Mouse (Mus musculus) forebrain, embryonic 13.5 days (tissue): ENCODE measurements at regions not wholly inside any gene's neighbourhood (a gene's known extent, or its start where the extent isn't known, plus 50 kb on each side); places are given as distances from the start of the nearest gene placed in this dataset.
A peak's percentile ranks its signal among the peaks of the same experiment; 100 is the strongest.

Source experiments
- ATAC-seq: fragments of 200-750 bp; cut with Nextera tagmentation; 2 replicates; pipeline ENCODE4 v1.8.0; 2017
- H3K27ac ChIP-seq: fragments of 300-500 bp; sonication (generic); 2 replicates; pipeline ENCODE4 v1.5.1; 2015; ENCODE audit warnings: inconsistent platforms, mild to moderate bottlenecking, moderate library complexity
- H3K27me3 ChIP-seq: fragments of 300-500 bp; sonication (generic); 2 replicates; pipeline ENCODE4 v1.6.1; 2015; ENCODE audit warnings: mild to moderate bottlenecking, inconsistent platforms
- H3K36me3 ChIP-seq: fragments of 300-500 bp; sonication (generic); 2 replicates; pipeline ENCODE4 v1.6.1; 2015; ENCODE audit warnings: mild to moderate bottlenecking, inconsistent platforms; ENCODE audit not compliant: poor library complexity, severe bottlenecking
- H3K4me1 ChIP-seq: fragments of 300-500 bp; sonication (generic); 2 replicates; pipeline ENCODE4 v1.6.1; 2015; ENCODE audit warnings: inconsistent platforms
- H3K4me2 ChIP-seq: fragments of 300-500 bp; sonication (generic); 2 replicates; pipeline ENCODE4 v1.6.1; 2015; ENCODE audit warnings: inconsistent platforms, mild to moderate bottlenecking, moderate library complexity
- H3K4me3 ChIP-seq: fragments of 300-500 bp; sonication (generic); 2 replicates; pipeline ENCODE4 v1.5.1; 2015; ENCODE audit warnings: mild to moderate bottlenecking, inconsistent platforms
- H3K9ac ChIP-seq: fragments of 300-500 bp; sonication (generic); 2 replicates; pipeline ENCODE4 v1.6.1; 2015; ENCODE audit warnings: mild to moderate bottlenecking, inconsistent platforms
- H3K9me3 ChIP-seq: fragments of 300-500 bp; sonication (generic); replicated peaks from 2 replicates; pipeline ENCODE4 v1.6.1; 2016; ENCODE audit warnings: inconsistent platforms
- WGBS: fragments of 180-500 bp; shearing (Covaris S2); methylation state at CpG from one replicate; pipeline ENCODE4 v1.1.7; 2015; 5-methylcytosine and 5-hydroxymethylcytosine counted together

GRCm38 (mm10) chr7:115210012-115210411 lies 466.5 kb downstream of the Insc start:
- H3K4me3 ChIP-seq, result no peak overlapping the region
- H3K9me3 ChIP-seq, result no peaks in the 10 kb centered on the region
- H3K36me3 ChIP-seq, result no peaks in the 10 kb centered on the region
- no peak overlapping the region for H3K4me2 ChIP-seq
- H3K27ac ChIP-seq, result no peak overlapping the region
- H3K27me3 ChIP-seq, result peaks cover 19% of the 10 kb centered on the region; the same call in 1 of the 2 replicates
- no peak for ATAC-seq
- no peaks in the 10 kb centered on the region for H3K4me1 ChIP-seq
- WGBS, result 92% methylated on average over 2 of the region's 2 CpGs
- H3K9ac ChIP-seq, result no peak overlapping the region

- H3K9ac ChIP-seq, result no peak overlapping the region; the same call in 1 of the 2 replicates
- H3K27ac ChIP-seq, result no peak overlapping the region
- peak; percentile 88 for ATAC-seq
- H3K4me1 ChIP-seq, result peaks cover 28% of the 10 kb centered on the region
- peak overlapping the region; percentile 27 for H3K4me3 ChIP-seq
- no peaks in the 10 kb centered on the region for H3K9me3 ChIP-seq
- peaks cover 23% of the 10 kb centered on the region for H3K27me3 ChIP-seq
- 1% methylated on average over 13 of the region's 13 CpGs for WGBS
- H3K36me3 ChIP-seq, result no peaks in the 10 kb centered on the region
- H3K4me2 ChIP-seq, result peak overlapping the region; percentile 64
These were observed 473.3 kb downstream of the Insc start for GRCm38 (mm10) chr7:115216838-115217237.

GRCm38 (mm10) chr7:115217255-115217654 lies 473.8 kb downstream of the Insc start:
- peaks cover 27% of the 10 kb centered on the region for H3K27me3 ChIP-seq
- peak; percentile 20; the same call in 1 of the 2 replicates for ATAC-seq
- WGBS, result 2% methylated on average over 5 of the region's 5 CpGs
- H3K9ac ChIP-seq, result no peak overlapping the region; the same call in 1 of the 2 replicates
- peak overlapping the region; percentile 64 for H3K4me2 ChIP-seq
- peak overlapping the region; percentile 27 for H3K4me3 ChIP-seq
- H3K27ac ChIP-seq, result no peak overlapping the region; the same call in 1 of the 2 replicates
- peaks cover 28% of the 10 kb centered on the region for H3K4me1 ChIP-seq
- no peaks in the 10 kb centered on the region for H3K9me3 ChIP-seq
- no peaks in the 10 kb centered on the region for H3K36me3 ChIP-seq

- 24% methylated on average over 6 of the region's 6 CpGs for WGBS
- Histone ChIP-seq H3K4me1 (peaks cover 28% of the 10 kb centered on the region), H3K4me3 (no peak overlapping the region), H3K27me3 (peaks cover 27% of the 10 kb centered on the region), H3K36me3 (no peaks in the 10 kb centered on the region), H3K27ac (no peak overlapping the region), H3K4me2 (peak overlapping the region; percentile 64; the same call in 1 of the 2 replicates), H3K9me3 (no peaks in the 10 kb centered on the region), H3K9ac (no peak overlapping the region)
- no peak for ATAC-seq
These were observed 474.2 kb downstream of the Insc start for GRCm38 (mm10) chr7:115217712-115218111.

GRCm38 (mm10) chr7:115218596-115219180 lies 475.2 kb downstream of the Insc start:
- Histone ChIP-seq H3K36me3 (no peaks in the 10 kb centered on the region), H3K9me3 (no peaks in the 10 kb centered on the region), H3K4me1 (peaks cover 28% of the 10 kb centered on the region), H3K4me2 (peak overlapping the region; percentile 34), H3K27ac (no peak overlapping the region), H3K9ac (peak overlapping the region; percentile 40), H3K4me3 (no peak overlapping the region), H3K27me3 (peaks cover 24% of the 10 kb centered on the region)
- WGBS, result 16% methylated on average over 13 of the region's 13 CpGs
- peak; percentile 66 for ATAC-seq

- Histone ChIP-seq H3K4me2 (no peak overlapping the region), H3K4me1 (peaks cover 20% of the 10 kb centered on the region), H3K36me3 (no peaks in the 10 kb centered on the region), H3K4me3 (no peak overlapping the region), H3K27ac (no peak overlapping the region), H3K27me3 (peaks cover 16% of the 10 kb centered on the region; the same call in 1 of the 2 replicates), H3K9ac (no peak overlapping the region), H3K9me3 (no peaks in the 10 kb centered on the region)
- ATAC-seq, result no peak
- 56% methylated on average over 5 of the region's 7 CpGs for WGBS
These were observed 479.1 kb downstream of the Insc start for GRCm38 (mm10) chr7:115222642-115223041.

- Histone ChIP-seq H3K9me3 (no peaks in the 10 kb centered on the region), H3K27ac (no peak overlapping the region), H3K4me1 (peaks cover 11% of the 10 kb centered on the region), H3K4me2 (no peak overlapping the region), H3K9ac (no peak overlapping the region), H3K27me3 (peaks cover 2% of the 10 kb centered on the region; the same call in 1 of the 2 replicates), H3K36me3 (no peaks in the 10 kb centered on the region), H3K4me3 (no peak overlapping the region)
- ATAC-seq, result no peak
- WGBS, result 88% methylated on average over 6 of the region's 6 CpGs
These were observed 487.0 kb downstream of the Insc start for GRCm38 (mm10) chr7:115230525-115230924.

- H3K27ac ChIP-seq, result no peak overlapping the region
- ATAC-seq, result no peak
- H3K4me3 ChIP-seq, result no peak overlapping the region
- no peaks in the 10 kb centered on the region for H3K9me3 ChIP-seq
- no peaks in the 10 kb centered on the region for H3K36me3 ChIP-seq
- H3K4me1 ChIP-seq, result peaks cover 11% of the 10 kb centered on the region
- no peaks in the 10 kb centered on the region for H3K27me3 ChIP-seq
- WGBS, result 23% methylated on average over 10 of the region's 10 CpGs
- H3K4me2 ChIP-seq, result no peak overlapping the region
- H3K9ac ChIP-seq, result no peak overlapping the region
These were observed 490.4 kb downstream of the Insc start for GRCm38 (mm10) chr7:115233850-115234436.

- Histone ChIP-seq H3K4me1 (peaks cover 11% of the 10 kb centered on the region), H3K4me3 (no peak overlapping the region), H3K9ac (no peak overlapping the region), H3K4me2 (no peak overlapping the region), H3K27me3 (no peaks in the 10 kb centered on the region), H3K36me3 (no peaks in the 10 kb centered on the region), H3K9me3 (no peaks in the 10 kb centered on the region), H3K27ac (no peak overlapping the region)
- 83% methylated on average over 1 of the region's 1 CpGs for whole genome bisulfite sequencing
- no peak for ATAC-seq
These were observed 493.6 kb downstream of the Insc start for GRCm38 (mm10) chr7:115237131-115237530.

- Histone ChIP-seq H3K36me3 (no peaks in the 10 kb centered on the region), H3K9me3 (no peaks in the 10 kb centered on the region), H3K4me1 (no peaks in the 10 kb centered on the region), H3K4me2 (no peak overlapping the region), H3K27ac (no peak overlapping the region), H3K27me3 (no peaks in the 10 kb centered on the region), H3K9ac (no peak overlapping the region), H3K4me3 (no peak overlapping the region)
- no peak for ATAC-seq
- WGBS, result 87% methylated on average over 2 of the region's 2 CpGs
These were observed 508.3 kb downstream of the Insc start for GRCm38 (mm10) chr7:115251591-115252369.

- H3K36me3 ChIP-seq, result no peaks in the 10 kb centered on the region
- no peak overlapping the region for H3K27ac ChIP-seq
- no peak overlapping the region for H3K9ac ChIP-seq
- H3K9me3 ChIP-seq, result no peaks in the 10 kb centered on the region
- 81% methylated on average over 2 of the region's 2 CpGs for WGBS
- H3K27me3 ChIP-seq, result 0 out of 2 replicates have a peak, but pooled peaks cover under 1% of the 10 kb centered on the region
- H3K4me1 ChIP-seq, result no peaks in the 10 kb centered on the region
- no peak overlapping the region for H3K4me2 ChIP-seq
- no peak for ATAC-seq
- no peak overlapping the region for H3K4me3 ChIP-seq
These were observed 508.9 kb downstream of the Insc start for GRCm38 (mm10) chr7:115252370-115252750.

- ATAC-seq, result peak; percentile 85
- no peak overlapping the region for H3K27ac ChIP-seq
- H3K36me3 ChIP-seq, result no peaks in the 10 kb centered on the region
- peaks cover 8% of the 10 kb centered on the region; the same call in 1 of the 2 replicates for H3K27me3 ChIP-seq
- no peaks in the 10 kb centered on the region for H3K9me3 ChIP-seq
- 18% methylated on average over 3 of the region's 3 CpGs for WGBS
- H3K4me1 ChIP-seq, result no peaks in the 10 kb centered on the region
- no peak overlapping the region for H3K4me3 ChIP-seq
- no peak overlapping the region for H3K4me2 ChIP-seq
- no peak overlapping the region for H3K9ac ChIP-seq
These were observed 515.1 kb downstream of the Insc start for GRCm38 (mm10) chr7:115258626-115259025.
